Mouse (Mus musculus) heart, adult 2 months (tissue): ENCODE results near the gene Zfp541.

ENCODE experiments used
- CTCF ChIP-seq: fragments of 200-600 bp; IDR thresholded peaks from 2 replicates; pipeline ENCODE4 v1.8.1; 2022; ENCODE audit warnings: antibody characterized with exemption, mild to moderate bottlenecking, moderate library complexity
- EP300 ChIP-seq: fragments of 200-500 bp; IDR thresholded peaks from 2 replicates; pipeline ENCODE4 v1.6.1; 2011; ENCODE audit warnings: low read depth, low read length, control low read depth; ENCODE audit not compliant: insufficient read depth
- POLR2A ChIP-seq: fragments of 200-500 bp; IDR thresholded peaks from 2 replicates; pipeline ENCODE4 v1.6.1; 2011; ENCODE audit warnings: mild to moderate bottlenecking, low read depth, low read length, control low read depth; ENCODE audit not compliant: insufficient read depth

- TF ChIP-seq CTCF, result no peak
- no peak for TF ChIP-seq POLR2A
- no peak for TF ChIP-seq EP300
Measured at GRCm38 (mm10) chr7:16129846-16130691, 68.5 kb downstream of the Zfp541 start.
